ENCODE assay signal across 10 mouse cellular contexts in genomic region chr7:27371715-27372462, GRCm38 (mm10). TPM values are rescaled to one million over a fixed set of nuclear protein-coding genes. Genes with fewer than 3 reads are reported as not detected.
A peak's percentile ranks its signal among the peaks of the same experiment; 100 is the strongest.
DNase-seq lines count a peak whose midpoint lies in the region; ATAC-seq and TF ChIP-seq lines count a peak whose summit lies in the region.
"Had no signal": no experiment of that assay in that cellular context is flagged by ENCODE, and none has a peak within 500 bp of the region (broad histone marks: within the 10 kb centered on the region; RNA-seq: fewer than 3 reads in every experiment).

No protein-coding gene starts in this region.

- no peak for TF ChIP-seq CTCF in layer of hippocampus, adult 2 months (conservative IDR thresholded peaks at IDR 0.05)

- ATAC-seq in heart, embryonic 16.5 days (replicated peaks; ENCODE audit: extremely low read depth, insufficient read depth, low FRiP score), result no peak
- ATAC-seq in neural tube, embryonic 15.5 days (ENCODE audit: low FRiP score), result no peak
- no peak for ATAC-seq in megakaryocyte progenitor cell, adult 5-6 weeks (replicated peaks; ENCODE audit: poor library complexity)

- H3K27me3 ChIP-seq in heart, embryonic 16.5 days (ENCODE audit: control insufficient read depth, insufficient read depth, low read length), result peaks cover 91% of the 10 kb centered on the region
- peaks cover 97% of the 10 kb centered on the region for H3K27me3 ChIP-seq in neural tube, embryonic 15.5 days (replicated peaks)

- H3K4me2 ChIP-seq in heart, embryonic 16.5 days (ENCODE audit: low read depth, low read length), result peak overlapping the region; percentile 27; the same call in 1 of the 2 replicates
- 0 out of 2 replicates have a peak overlapping the region, but pooled peaks have one; percentile 13 for H3K4me2 ChIP-seq in neural tube, embryonic 15.5 days
- H3K4me2 ChIP-seq: liver, embryonic 15.5 days had no signal

- H3K27ac ChIP-seq in layer of hippocampus, adult 2 months, result 0 out of 2 replicates have a peak overlapping the region, but pooled peaks have one; percentile 36
- no peak overlapping the region for H3K27ac ChIP-seq in heart, embryonic 16.5 days (ENCODE audit: low read length)
- H3K27ac ChIP-seq in neural tube, embryonic 15.5 days (replicated peaks), result no peak overlapping the region
- H3K27ac ChIP-seq: liver, embryonic 15.5 days had no signal

- no peak overlapping the region for H3K9ac ChIP-seq in heart, embryonic 16.5 days (ENCODE audit: low read length)
- no peak overlapping the region for H3K9ac ChIP-seq in neural tube, embryonic 15.5 days (replicated peaks)
- H3K9ac ChIP-seq: liver, embryonic 15.5 days had no signal

- intact Hi-C loops in left cerebral cortex, postnatal 4 days (cut with DNase I), result no loop called here

- H3K4me1 ChIP-seq in heart, embryonic 16.5 days (ENCODE audit: control insufficient read depth, insufficient read depth, low read length), result 0 out of 2 replicates have a peak, but pooled peaks cover 3% of the 10 kb centered on the region
- H3K4me1 ChIP-seq in neural tube, embryonic 15.5 days, result no peaks in the 10 kb centered on the region

- DNase-seq in embryo, embryonic 11 days, result peak; percentile 42
- DNase-seq in embryo, embryonic 9.5 days (ENCODE audit: extremely low spot score), result no peak
- DNase-seq in layer of hippocampus, adult 2 months (ENCODE audit: low spot score in 2 of 2), result no peak
- DNase-seq in layer of hippocampus, postnatal 10 days (ENCODE audit: low spot score in 2 of 2), result no peak
- DNase-seq in left cerebral cortex, postnatal 4 days, result no peak
- DNase-seq: kidney, adult 18-20 months had no signal

- peaks cover 9% of the 10 kb centered on the region for H3K9me3 ChIP-seq in heart, embryonic 16.5 days (replicated peaks; ENCODE audit: control insufficient read depth, low read length)
- H3K9me3 ChIP-seq in neural tube, embryonic 15.5 days (replicated peaks), result no peaks in the 10 kb centered on the region
- H3K9me3 ChIP-seq: liver, embryonic 15.5 days had no signal

- H3K36me3 ChIP-seq in heart, embryonic 16.5 days (ENCODE audit: control insufficient read depth, insufficient read depth), result no peaks in the 10 kb centered on the region
- H3K36me3 ChIP-seq in neural tube, embryonic 15.5 days, result peaks cover 35% of the 10 kb centered on the region
- H3K36me3 ChIP-seq: liver, embryonic 15.5 days had no signal

- 6% methylated on average over 44 of the region's 44 CpGs for WGBS in heart, embryonic 16.5 days
- WGBS in neural tube, embryonic 15.5 days, result 10% methylated on average over 44 of the region's 44 CpGs

- no peak overlapping the region for H3K4me3 ChIP-seq in layer of hippocampus, adult 2 months
- H3K4me3 ChIP-seq in heart, embryonic 16.5 days (ENCODE audit: low read length), result peak overlapping the region; percentile 7; the same call in 1 of the 2 replicates
- 0 out of 2 replicates have a peak overlapping the region, but pooled peaks have one; percentile 6 for H3K4me3 ChIP-seq in neural tube, embryonic 15.5 days (replicated peaks)
- H3K4me3 ChIP-seq: liver, embryonic 15.5 days had no signal

RNA-seq across cellular contexts. Expression of gene Gm20479, which starts 14.7 kb away (rescaled TPM):
- not detected for total RNA-seq in layer of hippocampus, adult 2 months (2021)
- not detected for total RNA-seq in layer of hippocampus, postnatal 10 days (2021)
- 0.46 TPM in 1 of 2 replicates, not detected in the other for polyA plus RNA-seq in heart, embryonic 16.5 days (2015; fragmentation: Nextera tagmentation; extraction: Ambion mirVana)
- polyA plus RNA-seq in neural tube, embryonic 15.5 days (2015; fragmentation: Nextera tagmentation; extraction: Ambion mirVana), result not detected in 2 replicates
- not detected for total RNA-seq in left cerebral cortex, postnatal 4 days (2021)
- not detected in 2 replicates for total RNA-seq in megakaryocyte progenitor cell, adult 5-6 weeks (2015)
- not detected in 2 replicates for total RNA-seq in megakaryocyte progenitor cell, adult 5-6 weeks (2017)

RNA-seq across cellular contexts. Expression of gene Shkbp1, which starts 16.1 kb away (rescaled TPM):
- 10 to 100 TPM; 29.4 to 42.9 TPM for total RNA-seq in layer of hippocampus, adult 2 months (2021)
- 10 to 100 TPM; 24.9 to 29.9 TPM for total RNA-seq in layer of hippocampus, postnatal 10 days (2021)
- polyA plus RNA-seq in heart, embryonic 16.5 days (2015; fragmentation: Nextera tagmentation; extraction: Ambion mirVana), result 22.3 and 24.1 TPM in 2 replicates
- 28.9 and 33.4 TPM in 2 replicates for polyA plus RNA-seq in neural tube, embryonic 15.5 days (2015; fragmentation: Nextera tagmentation; extraction: Ambion mirVana)
- total RNA-seq in left cerebral cortex, postnatal 4 days (2021), result 10 to 100 TPM; 47.2 to 52.4 TPM
- 18.8 and 23.9 TPM in 2 replicates for total RNA-seq in megakaryocyte progenitor cell, adult 5-6 weeks (2015)
- 10.7 and 11.0 TPM in 2 replicates for total RNA-seq in megakaryocyte progenitor cell, adult 5-6 weeks (2017)

RNA-seq across cellular contexts. Expression of gene Ltbp4, which starts 34.4 kb away (rescaled TPM):
- total RNA-seq in layer of hippocampus, adult 2 months (2021), result 10 to 100 TPM; 54.5 to 54.8 TPM
- total RNA-seq in layer of hippocampus, postnatal 10 days (2021), result 10 to 100 TPM; 49.9 to 59.2 TPM
- 63.5 and 86.0 TPM in 2 replicates for polyA plus RNA-seq in heart, embryonic 16.5 days (2015; fragmentation: Nextera tagmentation; extraction: Ambion mirVana)
- 10.7 and 17.8 TPM in 2 replicates for polyA plus RNA-seq in neural tube, embryonic 15.5 days (2015; fragmentation: Nextera tagmentation; extraction: Ambion mirVana)
- 10 to 100 TPM; 41.9 to 52.7 TPM for total RNA-seq in left cerebral cortex, postnatal 4 days (2021)
- 0.05 TPM in 1 of 2 replicates, not detected in the other for total RNA-seq in megakaryocyte progenitor cell, adult 5-6 weeks (2015)
- total RNA-seq in megakaryocyte progenitor cell, adult 5-6 weeks (2017), result not detected in 2 replicates

Comparison
In these comparisons a context has a peak if more than half of its experiments do, and no peak if none do; other contexts are left out.
1. RNA of gene Ltbp4, which starts 34.4 kb away (total RNA-seq): 49.9 to 59.2 TPM in layer of hippocampus, postnatal 10 days, 54.5 to 54.8 TPM in layer of hippocampus, adult 2 months and 41.9 to 52.7 TPM in left cerebral cortex, postnatal 4 days; 0.05 TPM in megakaryocyte progenitor cell, adult 5-6 weeks; every median in the first group is over 10 times any median in the second.